Mouse (Mus musculus) neural tube, embryonic 13.5 days (tissue): ENCODE measurements at regions not wholly inside any gene's neighbourhood (a gene's known extent, or its start where the extent isn't known, plus 50 kb on each side); places are given as distances from the start of the nearest gene placed in this dataset.

Experiments
- ATAC-seq: fragments of 200-750 bp; cut with Nextera tagmentation; 2 replicates; pipeline ENCODE4 v1.8.0; 2017; ENCODE audit warnings: low read depth, mild to moderate bottlenecking, moderate TSS enrichment, moderate library complexity
- H3K27ac ChIP-seq: fragments of 300-500 bp; sonication (generic); replicated peaks from 2 replicates; pipeline ENCODE4 v1.5.1; 2015; ENCODE audit warnings: moderate library complexity, mild to moderate bottlenecking, inconsistent platforms
- H3K27me3 ChIP-seq: fragments of 300-500 bp; sonication (generic); 2 replicates; pipeline ENCODE4 v1.6.1; 2015; ENCODE audit warnings: mild to moderate bottlenecking, inconsistent platforms
- H3K36me3 ChIP-seq: fragments of 300-500 bp; sonication (generic); 2 replicates; pipeline ENCODE4 v1.6.1; 2015; ENCODE audit warnings: mild to moderate bottlenecking, inconsistent platforms
- H3K4me1 ChIP-seq: fragments of 300-500 bp; sonication (generic); replicated peaks from 2 replicates; pipeline ENCODE4 v1.6.1; 2015; ENCODE audit warnings: inconsistent platforms
- H3K4me2 ChIP-seq: fragments of 300-500 bp; sonication (generic); 2 replicates; pipeline ENCODE4 v1.6.1; 2015; ENCODE audit warnings: inconsistent platforms, mild to moderate bottlenecking, moderate library complexity
- H3K4me3 ChIP-seq: fragments of 300-500 bp; sonication (generic); 2 replicates; pipeline ENCODE4 v1.5.1; 2015; ENCODE audit warnings: mild to moderate bottlenecking, inconsistent platforms
- H3K9ac ChIP-seq: fragments of 300-500 bp; sonication (generic); 2 replicates; pipeline ENCODE4 v1.6.1; 2015; ENCODE audit warnings: moderate library complexity, mild to moderate bottlenecking, inconsistent platforms
- H3K9me3 ChIP-seq: fragments of 300-500 bp; sonication (generic); 2 replicates; pipeline ENCODE4 v1.6.1; 2016; ENCODE audit warnings: inconsistent platforms
- WGBS: fragments of 180-500 bp; shearing (Covaris S2); methylation state at CpG from one replicate; pipeline ENCODE4 v1.1.7; 2015; 5-methylcytosine and 5-hydroxymethylcytosine counted together

GRCm38 (mm10) chr16:12770482-12770881, 339.0 kb upstream of the Ercc4 start:
- Histone ChIP-seq H3K4me1 (no peaks in the 10 kb centered on the region), H3K9ac (no peak overlapping the region), H3K27me3 (no peaks in the 10 kb centered on the region), H3K4me3 (no peak overlapping the region), H3K9me3 (no peaks in the 10 kb centered on the region), H3K36me3 (no peaks in the 10 kb centered on the region), H3K27ac (no peak overlapping the region), H3K4me2 (no peak overlapping the region)
- no peak for ATAC-seq
- 87% methylated on average over 5 of the region's 5 CpGs for WGBS

- H3K27me3 ChIP-seq = no peaks in the 10 kb centered on the region
- H3K36me3 ChIP-seq = no peaks in the 10 kb centered on the region
- no peak overlapping the region for H3K4me3 ChIP-seq
- H3K9ac ChIP-seq = no peak overlapping the region
- H3K4me2 ChIP-seq = no peak overlapping the region
- no peaks in the 10 kb centered on the region for H3K4me1 ChIP-seq
- no peak for ATAC-seq
- no peaks in the 10 kb centered on the region for H3K9me3 ChIP-seq
- no peak overlapping the region for H3K27ac ChIP-seq
- 89% methylated on average over 5 of the region's 5 CpGs for WGBS
These were observed 336.9 kb upstream of the Ercc4 start for GRCm38 (mm10) chr16:12772535-12772934.

- Histone ChIP-seq H3K27ac (no peak overlapping the region), H3K4me3 (no peak overlapping the region), H3K4me2 (no peak overlapping the region), H3K36me3 (no peaks in the 10 kb centered on the region), H3K9ac (no peak overlapping the region), H3K9me3 (no peaks in the 10 kb centered on the region), H3K4me1 (no peaks in the 10 kb centered on the region), H3K27me3 (no peaks in the 10 kb centered on the region)
- ATAC-seq = no peak
- 58% methylated on average over 2 of the region's 2 CpGs for WGBS
These were observed 333.6 kb upstream of the Ercc4 start for GRCm38 (mm10) chr16:12775876-12776275.

- H3K36me3 ChIP-seq = no peaks in the 10 kb centered on the region
- no peak overlapping the region for H3K4me2 ChIP-seq
- H3K9me3 ChIP-seq = no peaks in the 10 kb centered on the region
- no peak for ATAC-seq
- no peak overlapping the region for H3K4me3 ChIP-seq
- no peak overlapping the region for H3K9ac ChIP-seq
- H3K27me3 ChIP-seq = no peaks in the 10 kb centered on the region
- WGBS = 84% methylated on average over 3 of the region's 3 CpGs
- no peaks in the 10 kb centered on the region for H3K4me1 ChIP-seq
- H3K27ac ChIP-seq = no peak overlapping the region
These were observed 330.4 kb upstream of the Ercc4 start for GRCm38 (mm10) chr16:12779079-12779478.

- no peaks in the 10 kb centered on the region for H3K9me3 ChIP-seq
- 82% methylated on average over 3 of the region's 3 CpGs for whole genome bisulfite sequencing
- no peak overlapping the region for H3K4me3 ChIP-seq
- no peak overlapping the region for H3K9ac ChIP-seq
- H3K4me2 ChIP-seq = no peak overlapping the region
- no peaks in the 10 kb centered on the region for H3K36me3 ChIP-seq
- no peak for ATAC-seq
- no peak overlapping the region for H3K27ac ChIP-seq
- H3K4me1 ChIP-seq = no peaks in the 10 kb centered on the region
- H3K27me3 ChIP-seq = no peaks in the 10 kb centered on the region
These were observed 328.8 kb upstream of the Ercc4 start for GRCm38 (mm10) chr16:12780635-12781034.

- WGBS = 64% methylated on average over 1 of the region's 1 CpGs
- no peaks in the 10 kb centered on the region for H3K36me3 ChIP-seq
These were observed 323.7 kb upstream of the Ercc4 start for GRCm38 (mm10) chr16:12785828-12786227.

GRCm38 (mm10) chr16:12798523-12798922, 311.0 kb upstream of the Ercc4 start:
- WGBS = 86% methylated on average over 2 of the region's 2 CpGs
- Histone ChIP-seq H3K9ac (no peak overlapping the region), H3K27me3 (no peaks in the 10 kb centered on the region), H3K9me3 (no peaks in the 10 kb centered on the region), H3K4me3 (no peak overlapping the region), H3K4me1 (peaks cover 4% of the 10 kb centered on the region; the same call in 1 of the 2 replicates), H3K36me3 (no peaks in the 10 kb centered on the region), H3K27ac (no peak overlapping the region), H3K4me2 (no peak overlapping the region)
- ATAC-seq = no peak

More at GRCm38 (mm10) chr16:12785828-12786227, 323.7 kb upstream of the Ercc4 start:
- no peak overlapping the region for H3K4me3 ChIP-seq
- H3K4me2 ChIP-seq = no peak overlapping the region
- no peaks in the 10 kb centered on the region for H3K4me1 ChIP-seq
- H3K9ac ChIP-seq = no peak overlapping the region
- ATAC-seq = no peak
- no peaks in the 10 kb centered on the region for H3K27me3 ChIP-seq
- no peak overlapping the region for H3K27ac ChIP-seq
- H3K9me3 ChIP-seq = no peaks in the 10 kb centered on the region; the same call in 1 of the 2 replicates

- H3K36me3 ChIP-seq = no peaks in the 10 kb centered on the region
- H3K9me3 ChIP-seq = no peaks in the 10 kb centered on the region
- ATAC-seq = no peak
- H3K4me1 ChIP-seq = peaks cover 4% of the 10 kb centered on the region; the same call in 1 of the 2 replicates
- H3K27ac ChIP-seq = no peak overlapping the region
- H3K27me3 ChIP-seq = no peaks in the 10 kb centered on the region
- no peak overlapping the region for H3K4me2 ChIP-seq
- H3K4me3 ChIP-seq = no peak overlapping the region
- no peak overlapping the region for H3K9ac ChIP-seq
- WGBS = 73% methylated on average over 1 of the region's 1 CpGs
These were observed 309.3 kb upstream of the Ercc4 start for GRCm38 (mm10) chr16:12800181-12800580.

- ATAC-seq = no peak
- H3K9me3 ChIP-seq = no peaks in the 10 kb centered on the region
- H3K36me3 ChIP-seq = no peaks in the 10 kb centered on the region
- WGBS = 83% methylated on average over 1 of the region's 1 CpGs
- H3K27ac ChIP-seq = no peak overlapping the region
- H3K27me3 ChIP-seq = no peaks in the 10 kb centered on the region
- H3K9ac ChIP-seq = no peak overlapping the region
- H3K4me1 ChIP-seq = no peaks in the 10 kb centered on the region; the same call in 1 of the 2 replicates
- no peak overlapping the region for H3K4me3 ChIP-seq
- no peak overlapping the region for H3K4me2 ChIP-seq
These were observed 306.8 kb upstream of the Ercc4 start for GRCm38 (mm10) chr16:12802651-12803050.

GRCm38 (mm10) chr16:12807351-12807871, 302.1 kb upstream of the Ercc4 start:
- Histone ChIP-seq H3K9ac (no peak overlapping the region), H3K9me3 (no peaks in the 10 kb centered on the region), H3K4me1 (no peaks in the 10 kb centered on the region; the same call in 1 of the 2 replicates), H3K4me3 (no peak overlapping the region), H3K36me3 (no peaks in the 10 kb centered on the region), H3K4me2 (no peak overlapping the region), H3K27ac (no peak overlapping the region), H3K27me3 (no peaks in the 10 kb centered on the region)
- ATAC-seq = no peak
- WGBS = 45% methylated on average over 8 of the region's 8 CpGs

- Histone ChIP-seq H3K27me3 (no peaks in the 10 kb centered on the region), H3K4me2 (no peak overlapping the region), H3K9me3 (no peaks in the 10 kb centered on the region), H3K27ac (no peak overlapping the region), H3K4me1 (no peaks in the 10 kb centered on the region; the same call in 1 of the 2 replicates), H3K4me3 (no peak overlapping the region), H3K36me3 (no peaks in the 10 kb centered on the region), H3K9ac (no peak overlapping the region)
- no peak for ATAC-seq
- WGBS = 57% methylated on average over 2 of the region's 2 CpGs
These were observed 298.4 kb upstream of the Ercc4 start for GRCm38 (mm10) chr16:12811088-12811487.

- Histone ChIP-seq H3K4me2 (no peak overlapping the region), H3K9ac (no peak overlapping the region), H3K27ac (no peak overlapping the region), H3K36me3 (no peaks in the 10 kb centered on the region), H3K4me1 (no peaks in the 10 kb centered on the region), H3K27me3 (no peaks in the 10 kb centered on the region), H3K9me3 (no peaks in the 10 kb centered on the region), H3K4me3 (no peak overlapping the region)
- ATAC-seq = no peak
- WGBS = 82% methylated on average over 6 of the region's 6 CpGs
These were observed 284.8 kb upstream of the Ercc4 start for GRCm38 (mm10) chr16:12824646-12825045.

- Histone ChIP-seq H3K27me3 (no peaks in the 10 kb centered on the region), H3K4me2 (no peak overlapping the region), H3K4me3 (no peak overlapping the region), H3K9ac (no peak overlapping the region), H3K36me3 (no peaks in the 10 kb centered on the region), H3K4me1 (no peaks in the 10 kb centered on the region), H3K27ac (no peak overlapping the region), H3K9me3 (no peaks in the 10 kb centered on the region)
- 69% methylated on average over 8 of the region's 8 CpGs for WGBS
- ATAC-seq = no peak
These were observed 283.3 kb upstream of the Ercc4 start for GRCm38 (mm10) chr16:12826222-12826621.
